Mouse (Mus musculus) small intestine, adult 2 months (tissue): Measurements from ENCODE around the gene Nek5. TPM values are rescaled to one million over a fixed set of nuclear protein-coding genes. Genes with fewer than 3 reads are reported as not detected.

Source experiments
- H3K27ac ChIP-seq: fragments of 200-500 bp; 2 replicates; pipeline ENCODE4 v1.5.1; 2012; ENCODE audit warnings: low read depth, low read length, control low read depth, inconsistent platforms; ENCODE audit not compliant: insufficient read depth
- H3K27me3 ChIP-seq: fragments of 200-500 bp; 2 replicates; pipeline ENCODE4 v1.6.1; 2012; ENCODE audit warnings: mild to moderate bottlenecking, moderate library complexity, low read length, inconsistent platforms; ENCODE audit not compliant: control insufficient read depth, insufficient read depth
- H3K36me3 ChIP-seq: fragments of 200-500 bp; 2 replicates; pipeline ENCODE4 v1.6.1; 2012; ENCODE audit warnings: mild to moderate bottlenecking, low read length, control low read depth, inconsistent platforms; ENCODE audit not compliant: control insufficient read depth, insufficient read depth
- H3K4me1 ChIP-seq: fragments of 200-500 bp; 2 replicates; pipeline ENCODE4 v1.6.1; 2012; ENCODE audit warnings: low read length, inconsistent platforms, mixed read lengths; ENCODE audit not compliant: control insufficient read depth, insufficient read depth, insufficient read length
- H3K4me3 ChIP-seq: fragments of 200-500 bp; 2 replicates; pipeline ENCODE4 v1.5.1; 2012; ENCODE audit warnings: low read depth, mild to moderate bottlenecking, control low read depth, inconsistent platforms, low read length, moderate library complexity
- CTCF ChIP-seq: fragments of 200-500 bp; IDR thresholded peaks from 2 replicates; pipeline ENCODE4 v1.5.1; 2012; ENCODE audit warnings: low read depth, mild to moderate bottlenecking, control low read depth, inconsistent platforms, low read length, moderate library complexity, mixed read lengths; ENCODE audit not compliant: insufficient replicate concordance, insufficient read length; ENCODE audit errors: extremely low read depth
- POLR2A ChIP-seq: fragments of 200-500 bp; IDR thresholded peaks from 2 replicates; pipeline ENCODE4 v1.6.1; 2012; ENCODE audit warnings: low read depth, mild to moderate bottlenecking, control low read depth, inconsistent platforms, low read length, moderate library complexity
- WGBS: fragments of 180-500 bp; shearing (Covaris S2); methylation state at CpG from one replicate; pipeline ENCODE4 v1.1.7; 2018; 5-methylcytosine and 5-hydroxymethylcytosine counted together
- polyA plus RNA-seq: library from polyadenylated mRNA; depleted of rRNA; stranded (reverse); fragments of >200 nt; gene quantifications from 2 replicates; pipeline ENCODE4 v1.2.3, GENCODE M21; 2012; rRNA removed

The Nek5 gene
- polyA plus RNA-seq, result not detected in 2 replicates

DNA sequence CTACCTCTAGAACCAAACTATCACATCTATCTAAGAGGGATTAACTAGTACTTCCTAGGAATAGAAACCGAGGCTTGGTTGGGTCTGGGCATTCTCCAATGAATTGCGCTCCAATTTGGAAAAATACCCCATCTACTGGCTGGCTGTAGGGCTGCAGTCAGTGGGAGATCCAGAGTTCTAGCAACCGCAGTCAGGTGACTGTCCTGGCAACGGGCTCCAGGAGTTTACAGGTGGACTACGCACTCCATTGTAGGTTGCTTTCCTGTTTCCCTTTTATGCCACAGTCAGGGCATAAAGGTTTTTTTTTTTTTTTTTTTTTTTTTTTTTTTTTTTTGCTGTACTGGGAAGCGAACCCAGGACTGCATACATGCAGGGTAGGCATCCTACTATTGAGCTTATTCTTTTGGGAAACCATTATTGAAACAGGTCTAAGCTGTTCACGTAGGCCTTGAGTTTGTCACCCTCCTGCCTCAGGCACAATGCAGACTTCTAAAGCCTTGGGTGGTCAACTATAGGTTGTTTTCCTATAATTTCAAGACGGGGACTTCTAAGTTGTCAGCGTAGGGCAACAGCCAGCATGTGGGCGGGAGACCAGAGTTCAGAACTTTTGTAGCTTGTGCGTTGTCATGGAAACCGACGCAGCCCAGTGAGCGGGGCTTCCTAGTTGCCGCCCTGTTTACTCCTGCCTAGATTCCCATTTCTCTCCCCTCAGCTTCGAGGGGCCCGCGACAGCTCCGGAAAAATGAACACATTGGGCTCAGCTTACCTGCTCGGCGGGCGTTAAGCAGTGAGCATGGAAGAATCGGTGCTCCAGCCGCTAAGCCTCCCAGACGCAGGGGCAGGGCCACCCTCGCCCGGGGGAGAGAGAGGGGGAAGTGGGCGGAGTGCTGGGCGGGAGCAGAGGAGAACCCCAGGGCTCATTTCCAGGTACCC, at the start of gene Nek5:
TSS of gene Nek5 (minus strand) at position 834 of the 933 bp plus-strand sequence.
- Histone ChIP-seq H3K4me1 (no peaks in the 10 kb centered on the region), H3K27me3 (no peaks in the 10 kb centered on the region), H3K27ac (no peak within 1 kb of the TSS), H3K36me3 (peaks cover 13% of the 10 kb centered on the region), H3K4me3 (peak within 1 kb of the TSS; percentile 55)
- 1% methylated on average over 29 of the region's 29 CpGs for WGBS
- TF ChIP-seq CTCF, result peak; percentile 60; the same call in 1 of the 2 replicates
- TF ChIP-seq POLR2A, result no peak

DNA sequence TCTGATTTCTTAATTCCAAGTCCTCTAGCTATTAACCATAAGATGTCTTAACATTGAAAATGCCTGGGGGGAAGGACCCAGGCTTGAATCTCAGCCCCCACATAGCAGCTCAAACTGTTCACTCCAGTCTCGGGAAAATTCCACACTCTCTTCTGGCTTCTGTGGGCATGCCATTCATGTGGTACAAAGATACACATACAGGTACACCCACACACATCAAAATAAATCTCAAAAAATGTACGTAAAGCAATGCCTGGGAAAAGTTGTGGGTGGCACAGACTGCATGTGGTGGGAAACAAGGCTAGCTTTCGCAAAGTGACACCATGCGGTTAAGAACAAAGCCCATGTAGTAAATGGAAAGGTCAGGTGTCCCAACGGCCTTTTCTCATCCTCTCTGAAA, 44.3 kb upstream of the Nek5 start:
- Histone ChIP-seq H3K27me3 (no peaks in the 10 kb centered on the region), H3K27ac (no peak overlapping the region), H3K4me3 (no peak overlapping the region), H3K36me3 (peaks cover 7% of the 10 kb centered on the region; the same call in 1 of the 2 replicates), H3K4me1 (peaks cover 6% of the 10 kb centered on the region)
- TF ChIP-seq CTCF (no peak), POLR2A (no peak)
- WGBS, result 94% methylated on average over 5 of the region's 5 CpGs

DNA sequence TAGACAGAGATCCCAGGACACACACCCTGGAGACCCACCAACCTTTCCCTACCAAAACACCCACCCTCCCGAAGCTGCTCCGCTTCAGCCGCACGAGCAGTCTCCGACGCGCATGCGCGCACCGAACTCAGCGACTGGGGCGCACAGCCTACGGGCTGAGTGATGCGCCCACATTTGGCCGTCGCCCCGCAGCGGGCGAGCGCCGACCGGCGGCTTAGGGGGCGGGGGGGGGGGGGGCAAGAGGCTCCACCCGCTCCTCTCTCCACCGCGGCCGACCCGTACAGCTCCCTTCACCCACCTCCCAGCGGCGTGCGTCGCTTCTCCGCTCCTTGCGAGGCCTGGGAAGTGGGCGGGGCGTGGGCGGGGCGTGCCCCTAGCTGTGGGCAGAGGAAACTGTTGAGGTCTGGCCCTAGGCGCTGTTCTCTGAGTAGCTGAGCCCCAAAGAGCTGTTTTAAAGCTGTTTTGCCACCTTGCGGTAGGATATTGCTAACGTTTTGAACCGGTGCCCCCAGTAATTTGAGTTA, 41.3 kb upstream of the Nek5 start, which contains the start of gene Nek3:
TSS of gene Nek3 (minus strand) at position 356 of the 524 bp plus-strand sequence.
- Histone ChIP-seq H3K36me3 (peaks cover 7% of the 10 kb centered on the region; the same call in 1 of the 2 replicates), H3K27me3 (no peaks in the 10 kb centered on the region), H3K27ac (peak within 1 kb of the TSS; percentile 92), H3K4me3 (peak within 1 kb of the TSS; percentile 70), H3K4me1 (peaks cover 8% of the 10 kb centered on the region)
- TF ChIP-seq CTCF, result peak; percentile 52; the same call in 1 of the 2 replicates
- TF ChIP-seq POLR2A, result peak; percentile 45; the same call in 1 of the 2 replicates
- under 1% methylated on average over 43 of the region's 43 CpGs for WGBS

DNA sequence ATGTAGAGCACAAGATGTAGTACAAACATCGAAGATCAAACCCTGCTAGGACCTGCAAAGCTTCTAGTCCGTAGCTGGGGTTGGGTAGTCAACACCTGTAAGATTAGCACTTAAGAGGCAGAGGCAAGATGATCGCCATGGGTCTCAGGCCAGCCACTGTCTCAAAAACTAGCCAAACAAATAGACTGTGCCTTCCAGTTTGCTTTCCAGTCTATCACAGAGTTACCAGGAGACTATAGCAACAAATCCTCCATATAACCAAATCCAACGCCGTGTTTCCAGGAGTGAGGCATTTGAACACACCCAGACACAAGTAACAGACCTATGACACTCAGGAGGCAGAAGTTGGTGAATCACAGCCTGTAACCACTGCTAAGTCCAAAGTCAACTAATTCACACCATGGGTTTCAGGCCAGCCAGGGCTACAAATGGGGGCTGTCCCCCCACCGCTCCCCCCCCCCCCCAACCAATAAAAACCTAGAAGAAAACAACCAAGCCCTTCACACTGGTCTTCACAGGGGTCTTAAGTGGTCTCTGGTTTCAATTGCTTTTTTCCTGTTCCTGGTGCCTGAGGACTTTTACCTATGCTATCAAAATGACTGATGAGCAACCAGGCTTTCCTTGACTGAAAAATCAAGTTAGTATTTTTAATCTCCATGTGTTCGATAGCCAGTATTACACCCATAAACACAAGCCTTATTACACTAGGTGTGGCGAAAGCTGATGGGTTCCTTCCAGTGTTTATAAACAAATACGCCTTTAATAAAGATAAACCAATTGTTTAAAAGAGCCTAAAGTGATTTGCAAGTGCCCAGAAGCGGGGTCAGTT, 40.6 kb upstream of the Nek5 start:
- 27% methylated on average over 10 of the region's 10 CpGs for WGBS
- Histone ChIP-seq H3K27me3 (no peaks in the 10 kb centered on the region), H3K36me3 (peaks cover 7% of the 10 kb centered on the region; the same call in 1 of the 2 replicates), H3K4me1 (peaks cover 8% of the 10 kb centered on the region), H3K27ac (peak overlapping the region; percentile 92), H3K4me3 (peak overlapping the region; percentile 70)
- no peak for TF ChIP-seq POLR2A
- TF ChIP-seq CTCF, result no peak

DNA sequence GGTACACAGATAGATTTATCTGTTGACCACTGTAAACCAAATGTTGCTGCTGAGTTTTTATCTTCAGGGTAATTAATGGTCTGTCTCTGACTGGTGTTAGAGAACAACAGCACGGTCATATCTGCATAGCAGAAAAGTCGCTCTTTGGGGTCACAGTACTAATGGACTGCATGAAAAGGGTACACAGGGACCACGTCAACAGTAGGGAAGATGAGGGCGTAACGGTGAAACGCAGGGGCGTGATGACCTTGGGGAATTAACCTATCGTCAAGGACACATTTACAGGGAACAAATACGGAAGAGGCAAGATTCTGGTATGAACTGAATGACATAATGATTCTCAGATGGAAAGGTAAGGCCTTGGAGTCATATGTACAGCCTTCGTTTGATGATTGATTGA, 39.6 kb upstream of the Nek5 start:
- Histone ChIP-seq H3K27ac (peak overlapping the region; percentile 92), H3K36me3 (peaks cover 11% of the 10 kb centered on the region; the same call in 1 of the 2 replicates), H3K4me1 (peaks cover 8% of the 10 kb centered on the region), H3K4me3 (no peak overlapping the region), H3K27me3 (no peaks in the 10 kb centered on the region)
- TF ChIP-seq CTCF (no peak), POLR2A (no peak)
- WGBS, result 88% methylated on average over 10 of the region's 10 CpGs

DNA sequence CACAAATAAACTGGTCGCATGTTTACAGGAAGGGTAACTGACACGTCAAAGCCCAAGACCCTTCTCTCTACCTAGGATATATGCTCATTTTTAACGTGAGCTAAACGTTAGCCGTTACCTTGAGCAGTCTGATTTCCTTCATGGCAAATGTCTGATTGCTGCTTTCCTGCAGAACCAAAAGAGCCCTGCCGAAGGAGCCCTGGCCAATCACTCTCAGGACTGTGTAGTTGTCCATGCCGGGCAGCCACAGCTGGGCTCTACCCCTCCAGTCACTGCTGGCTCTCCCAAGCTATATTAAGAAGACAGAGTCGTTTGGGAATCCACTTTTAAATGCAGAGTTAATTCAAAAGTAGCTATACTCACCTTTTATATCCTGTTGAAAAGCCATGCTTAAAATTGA, 37.4 kb upstream of the Nek5 start:
- H3K36me3 ChIP-seq, result peaks cover 18% of the 10 kb centered on the region
- WGBS, result 80% methylated on average over 8 of the region's 8 CpGs
- H3K4me3 ChIP-seq, result no peak overlapping the region
- TF ChIP-seq POLR2A, result no peak
- no peak for TF ChIP-seq CTCF
- peaks cover 8% of the 10 kb centered on the region for H3K4me1 ChIP-seq
- H3K27me3 ChIP-seq, result no peaks in the 10 kb centered on the region
- no peak overlapping the region for H3K27ac ChIP-seq

DNA sequence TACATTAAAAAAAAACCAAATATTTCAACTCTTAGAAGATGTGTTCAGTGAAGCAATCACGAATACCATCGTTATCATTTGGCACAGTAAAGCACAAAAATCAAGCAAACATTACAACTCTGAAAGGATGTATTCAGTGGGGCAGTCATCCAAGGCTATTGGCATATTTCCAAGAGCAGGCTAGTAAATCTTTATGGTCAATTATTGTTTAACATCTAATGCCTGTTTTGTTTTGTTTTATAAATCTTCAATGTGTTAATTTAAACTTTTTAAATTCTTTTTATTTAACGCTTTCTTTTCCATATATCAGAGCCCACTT, 25.5 kb upstream of the Nek5 start:
- WGBS, result 19% methylated on average over 3 of the region's 3 CpGs
- H3K27me3 ChIP-seq, result no peaks in the 10 kb centered on the region
- peaks cover 14% of the 10 kb centered on the region for H3K36me3 ChIP-seq
- H3K27ac ChIP-seq, result no peak overlapping the region
- TF ChIP-seq POLR2A, result no peak
- no peak overlapping the region for H3K4me3 ChIP-seq
- peaks cover 10% of the 10 kb centered on the region; the same call in 1 of the 2 replicates for H3K4me1 ChIP-seq
